Mouse (Mus musculus) midbrain, embryonic 12.5 days (tissue): Measurements from ENCODE around the gene Folh1. TPM values are rescaled to one million over a fixed set of nuclear protein-coding genes. Genes with fewer than 3 reads are reported as not detected.
"Not testable (repeated sequence)": the region's sequence is repeated elsewhere in the genome, so short reads cannot be mapped to it uniquely, and the experiment has no call there.

Source experiments
- ATAC-seq: fragments of 200-750 bp; cut with Nextera tagmentation; 2 replicates; pipeline ENCODE4 v1.8.0; 2017; ENCODE audit warnings: low read depth, moderate TSS enrichment, moderate library complexity; ENCODE audit not compliant: low FRiP score
- H3K27ac ChIP-seq: fragments of 300-500 bp; sonication (generic); replicated peaks from 2 replicates; pipeline ENCODE4 v1.5.1; 2016; ENCODE audit warnings: mild to moderate bottlenecking
- H3K27me3 ChIP-seq: fragments of 300-500 bp; sonication (generic); 2 replicates; pipeline ENCODE4 v1.6.1; 2016; ENCODE audit warnings: mild to moderate bottlenecking
- H3K36me3 ChIP-seq: fragments of 300-500 bp; sonication (generic); 2 replicates; pipeline ENCODE4 v1.6.1; 2016
- H3K4me1 ChIP-seq: fragments of 300-500 bp; sonication (generic); 2 replicates; pipeline ENCODE4 v1.6.1; 2016
- H3K4me2 ChIP-seq: fragments of 300-500 bp; sonication (generic); replicated peaks from 2 replicates; pipeline ENCODE4 v1.6.1; 2016; ENCODE audit warnings: mild to moderate bottlenecking, moderate library complexity
- H3K4me3 ChIP-seq: fragments of 300-500 bp; sonication (generic); 2 replicates; pipeline ENCODE4 v1.5.1; 2016; ENCODE audit warnings: mild to moderate bottlenecking
- H3K9ac ChIP-seq: fragments of 300-500 bp; sonication (generic); replicated peaks from 2 replicates; pipeline ENCODE4 v1.6.1; 2016; ENCODE audit warnings: mild to moderate bottlenecking, moderate library complexity
- H3K9me3 ChIP-seq: fragments of 300-500 bp; sonication (generic); 2 replicates; pipeline ENCODE4 v1.6.1; 2016; ENCODE audit warnings: mild to moderate bottlenecking
- WGBS: fragments of 180-500 bp; shearing (Covaris S2); methylation state at CpG from one replicate; pipeline ENCODE4 v1.1.7; 2016; 5-methylcytosine and 5-hydroxymethylcytosine counted together
- polyA plus RNA-seq: library from polyadenylated mRNA; unstranded; fragments of >200 nt; fragmentation: Nextera tagmentation; extraction: Ambion mirVana; gene quantifications from 2 replicates; pipeline ENCODE4 v1.2.1, GENCODE M21; 2016

Gene Folh1
- 0.12 TPM in 1 of 2 replicates, not detected in the other for polyA plus RNA-seq

DNA sequence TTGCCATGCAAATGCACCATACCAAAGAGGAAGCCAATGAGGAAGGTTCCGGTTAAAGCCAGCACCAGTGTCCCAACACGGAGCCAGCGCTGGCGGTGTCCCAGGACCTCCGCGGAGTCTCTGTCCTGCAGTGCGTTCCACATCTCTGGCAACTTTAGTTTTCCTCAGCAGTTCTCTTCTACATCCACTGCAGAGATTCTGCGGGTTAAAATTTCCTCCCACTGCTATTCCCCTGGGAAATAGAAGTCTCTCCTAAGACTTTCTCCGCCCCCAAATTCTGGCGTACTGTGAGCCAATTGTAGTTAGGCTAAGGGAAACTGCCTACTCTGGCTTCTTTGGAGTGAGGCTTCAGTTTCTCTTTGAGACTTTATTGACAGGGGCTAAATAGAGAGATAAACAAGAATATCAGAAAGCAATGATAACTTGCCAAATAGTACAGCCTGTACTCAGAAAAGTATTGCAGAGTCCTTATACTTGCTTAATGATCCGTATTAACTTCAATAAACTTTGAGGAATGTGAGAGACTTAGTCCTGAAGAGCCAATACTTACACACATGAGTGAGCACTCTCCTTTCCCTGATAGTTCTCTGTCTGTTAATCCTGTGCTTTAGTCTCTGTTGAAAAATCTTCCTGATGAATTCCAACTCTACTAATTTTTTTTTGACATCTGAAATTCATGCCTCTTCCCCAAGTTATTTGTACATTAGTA, at the start of gene Folh1:
Gene Folh1, minus strand, starts transcription at position 327 of the 709 bp plus-strand sequence.
- H3K4me3 ChIP-seq = peak within 1 kb of the TSS; percentile 23
- H3K36me3 ChIP-seq = no peaks in the 10 kb centered on the region
- WGBS = 5% methylated on average over 11 of the region's 11 CpGs
- no peaks in the 10 kb centered on the region for H3K4me1 ChIP-seq
- H3K27me3 ChIP-seq = no peaks in the 10 kb centered on the region
- H3K4me2 ChIP-seq = peak within 1 kb of the TSS; percentile 49
- ATAC-seq = peak; percentile 70
- no peaks in the 10 kb centered on the region for H3K9me3 ChIP-seq
- no peak within 1 kb of the TSS for H3K9ac ChIP-seq
- no peak within 1 kb of the TSS for H3K27ac ChIP-seq

DNA sequence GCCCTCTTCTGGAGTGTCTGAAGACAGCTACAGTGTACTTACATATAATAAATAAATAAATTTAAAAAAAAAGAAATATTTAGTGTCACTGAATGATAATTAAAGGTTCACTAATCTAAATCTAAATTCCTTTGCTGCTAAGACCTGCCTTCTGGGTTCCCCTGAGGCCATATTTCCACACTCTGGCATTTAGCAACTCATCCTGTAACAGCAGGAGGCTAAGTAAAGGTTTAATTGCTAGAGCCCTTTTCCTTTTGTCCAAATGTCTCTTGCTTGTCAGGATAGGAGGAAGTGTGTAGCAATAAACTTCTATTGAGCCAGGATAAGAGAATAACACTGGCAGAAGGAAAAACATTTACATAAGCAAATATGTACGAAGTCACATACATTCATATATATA, 40.7 kb upstream of the Folh1 start:
- WGBS = 78% methylated on average over 1 of the region's 1 CpGs
- Histone ChIP-seq H3K4me3 (no peak overlapping the region), H3K27me3 (no peaks in the 10 kb centered on the region), H3K4me2 (no peak overlapping the region), H3K27ac (no peak overlapping the region), H3K36me3 (no peaks in the 10 kb centered on the region), H3K9ac (no peak overlapping the region), H3K9me3 (no peaks in the 10 kb centered on the region), H3K4me1 (no peaks in the 10 kb centered on the region)
- ATAC-seq = no peak

DNA sequence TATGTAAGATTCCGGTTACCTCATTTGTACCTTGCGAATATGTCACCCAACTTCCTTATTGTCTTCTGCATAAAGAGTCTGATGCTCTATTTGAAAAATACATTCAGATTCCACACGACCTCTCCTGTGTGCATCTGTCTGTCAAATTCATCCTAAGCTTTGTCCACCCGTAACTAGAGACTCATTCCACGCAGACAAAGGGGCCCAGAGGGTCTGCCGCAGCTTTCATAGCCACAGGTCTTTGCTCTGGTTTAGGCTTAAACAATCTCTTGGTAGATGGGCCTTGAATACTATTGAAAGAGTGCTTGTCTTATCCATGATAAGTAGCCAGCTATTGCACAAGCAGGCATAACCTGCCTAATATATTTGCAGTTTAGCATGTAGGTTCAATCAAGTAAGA, 40.0 kb upstream of the Folh1 start:
- H3K36me3 ChIP-seq, H3K9me3 ChIP-seq, ATAC-seq, H3K9ac ChIP-seq, H3K4me1 ChIP-seq, H3K4me3 ChIP-seq, H3K27me3 ChIP-seq, H3K27ac ChIP-seq, H3K4me2 ChIP-seq: not testable (repeated sequence)
- WGBS = 86% methylated on average over 6 of the region's 6 CpGs

DNA sequence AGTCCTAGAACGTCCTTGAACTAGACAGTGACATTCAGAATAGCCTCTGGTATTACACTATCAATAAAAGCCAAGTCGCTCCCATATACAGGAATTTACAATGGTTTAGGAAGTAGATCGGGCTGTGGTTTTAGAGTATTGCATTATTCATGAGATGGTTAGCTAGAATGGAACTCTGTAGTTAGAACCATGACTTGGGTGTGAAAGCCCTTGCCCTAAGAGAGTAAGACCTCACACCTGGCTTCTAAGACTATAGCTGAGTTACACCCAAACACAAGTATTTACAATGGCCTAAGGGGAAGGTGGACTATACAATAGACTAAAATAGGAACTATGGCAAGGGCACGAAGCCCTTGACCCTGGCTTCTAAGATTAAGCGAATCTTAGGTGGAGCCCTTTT, 39.5 kb upstream of the Folh1 start:
- not testable (repeated sequence) for ATAC-seq, H3K27ac ChIP-seq, H3K27me3 ChIP-seq, H3K36me3 ChIP-seq, H3K4me2 ChIP-seq, H3K9me3 ChIP-seq, H3K9ac ChIP-seq, H3K4me1 ChIP-seq, H3K4me3 ChIP-seq
- WGBS = 89% methylated on average over 5 of the region's 5 CpGs

DNA sequence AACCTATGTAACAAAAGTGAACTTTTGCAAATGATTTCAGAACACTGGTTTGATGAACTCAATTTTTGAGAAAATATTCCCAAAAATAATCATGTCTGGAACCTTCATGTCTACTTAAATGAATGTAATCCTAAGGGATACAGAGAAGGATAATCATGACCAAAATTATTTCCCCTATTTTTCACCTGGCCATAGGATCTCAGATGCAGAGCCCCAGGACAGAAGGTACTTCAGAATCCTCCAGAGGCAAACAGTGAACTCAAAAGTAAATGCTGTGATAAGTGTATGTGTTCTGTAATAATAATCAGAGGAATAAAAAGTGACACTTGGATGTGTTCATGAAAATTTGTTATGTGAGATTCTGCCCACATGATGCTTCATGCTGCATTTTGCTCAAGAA, 19.0 kb upstream of the Folh1 start, which contains the start of gene Vmn2r77:
Gene Vmn2r77, plus strand, starts transcription at position 301 of the 400 bp plus-strand sequence.
- Histone ChIP-seq H3K36me3 (no peaks in the 10 kb centered on the region), H3K9ac (no peak within 1 kb of the TSS), H3K4me2 (no peak within 1 kb of the TSS), H3K4me1 (no peaks in the 10 kb centered on the region), H3K27me3 (no peaks in the 10 kb centered on the region), H3K27ac (no peak within 1 kb of the TSS), H3K4me3 (no peak within 1 kb of the TSS), H3K9me3 (no peaks in the 10 kb centered on the region)
- no peak for ATAC-seq

DNA sequence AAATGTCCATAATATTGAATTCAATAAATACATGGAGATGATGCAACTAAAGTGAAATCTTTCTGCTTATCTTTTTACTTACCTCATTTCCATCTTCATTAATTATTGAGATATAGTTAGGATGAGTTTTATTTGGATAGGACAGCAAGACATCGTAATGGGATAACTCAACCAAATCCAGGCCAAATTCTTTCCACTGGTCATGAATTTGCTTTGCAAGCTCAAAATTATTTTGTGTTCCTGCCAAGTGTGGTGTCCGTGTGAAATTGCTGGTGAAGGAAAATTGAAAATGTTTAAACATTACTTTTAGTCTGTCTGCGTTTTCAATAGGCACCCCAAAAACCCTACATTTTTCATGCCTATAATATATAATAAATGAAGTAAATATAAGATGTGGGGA, 4.1 kb downstream of the Folh1 start:
- whole genome bisulfite sequencing = 89% methylated on average over 3 of the region's 3 CpGs
- H3K4me2 ChIP-seq = no peak overlapping the region

DNA sequence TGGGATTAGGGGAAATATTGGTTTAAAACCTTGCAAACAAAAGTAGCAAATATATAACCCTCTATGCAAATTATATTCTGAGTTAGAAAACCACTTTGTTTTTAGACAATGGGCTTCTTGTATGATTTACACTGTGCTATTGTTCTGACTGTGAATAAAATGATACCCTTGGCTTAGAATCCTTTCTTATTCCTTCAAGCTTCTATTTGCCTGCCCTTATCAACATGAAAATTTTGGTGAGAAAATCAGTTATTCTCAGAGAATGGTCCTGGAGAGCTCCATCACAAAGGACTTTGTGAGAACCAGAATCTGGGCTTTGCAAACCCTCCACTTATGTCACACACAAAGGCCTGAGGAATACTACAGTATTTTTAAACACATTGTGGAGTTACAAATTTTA, 11.1 kb downstream of the Folh1 start:
- H3K36me3 ChIP-seq = no peaks in the 10 kb centered on the region
- no peaks in the 10 kb centered on the region for H3K4me1 ChIP-seq
- H3K9ac ChIP-seq = no peak overlapping the region
- H3K27ac ChIP-seq = no peak overlapping the region
- H3K27me3 ChIP-seq = no peaks in the 10 kb centered on the region
- H3K4me2 ChIP-seq = no peak overlapping the region
- ATAC-seq = no peak
- H3K4me3 ChIP-seq = no peak overlapping the region
- H3K9me3 ChIP-seq = no peaks in the 10 kb centered on the region

More for the DNA sequence above, 4.1 kb downstream of the Folh1 start:
- Histone ChIP-seq H3K4me1 (no peaks in the 10 kb centered on the region), H3K9ac (no peak overlapping the region), H3K27me3 (no peaks in the 10 kb centered on the region), H3K9me3 (no peaks in the 10 kb centered on the region), H3K4me3 (no peak overlapping the region), H3K27ac (no peak overlapping the region), H3K36me3 (no peaks in the 10 kb centered on the region)
- no peak for ATAC-seq

DNA sequence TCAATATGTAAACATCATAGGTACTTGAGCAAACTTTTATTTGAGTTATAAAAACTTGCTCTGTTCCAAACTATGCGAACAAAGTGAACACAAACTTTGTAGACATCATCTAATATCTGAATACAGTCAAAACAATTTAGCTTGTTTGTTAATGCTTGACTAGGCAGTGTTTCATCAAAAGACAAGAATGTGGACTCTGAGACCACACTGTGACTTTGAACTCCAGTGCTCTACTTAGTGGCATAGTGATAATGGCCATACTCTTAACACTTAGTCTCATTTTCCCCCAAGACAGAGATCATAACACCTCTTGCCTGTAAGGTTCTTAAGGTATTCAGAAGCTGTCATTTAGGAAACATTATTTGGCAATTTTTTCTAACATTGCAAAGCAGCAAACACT, 15.0 kb downstream of the Folh1 start:
- no peak overlapping the region for H3K4me2 ChIP-seq
- H3K27ac ChIP-seq = no peak overlapping the region
- ATAC-seq = no peak
- no peaks in the 10 kb centered on the region for H3K4me1 ChIP-seq
- no peaks in the 10 kb centered on the region for H3K36me3 ChIP-seq
- 93% methylated on average over 1 of the region's 1 CpGs for WGBS
- H3K9me3 ChIP-seq = no peaks in the 10 kb centered on the region
- no peak overlapping the region for H3K4me3 ChIP-seq
- H3K27me3 ChIP-seq = no peaks in the 10 kb centered on the region
- H3K9ac ChIP-seq = no peak overlapping the region

DNA sequence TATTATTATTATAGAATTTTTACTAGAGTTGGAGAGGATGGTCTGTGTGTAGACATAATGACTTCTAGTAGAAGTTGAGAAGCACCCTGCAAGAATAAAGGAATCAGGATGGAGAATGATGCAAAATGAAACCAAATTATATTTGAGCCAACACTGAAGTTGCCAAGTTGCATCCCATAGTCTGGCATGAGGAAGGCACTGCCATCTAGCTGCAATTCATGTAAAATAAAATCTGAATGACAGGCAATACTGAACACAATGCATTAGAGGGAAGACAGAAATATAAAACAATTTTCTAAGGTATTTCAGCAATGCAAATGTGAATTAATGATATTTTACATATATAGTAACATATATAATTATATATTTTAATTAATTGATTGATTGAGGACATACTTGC, 50.7 kb downstream of the Folh1 start:
- no peaks in the 10 kb centered on the region for H3K27me3 ChIP-seq
- no peak for ATAC-seq
- H3K36me3 ChIP-seq = no peaks in the 10 kb centered on the region
- H3K4me1 ChIP-seq = no peaks in the 10 kb centered on the region
- no peak overlapping the region for H3K4me2 ChIP-seq
- no peaks in the 10 kb centered on the region for H3K9me3 ChIP-seq
- H3K9ac ChIP-seq = no peak overlapping the region
- no peak overlapping the region for H3K4me3 ChIP-seq
- no peak overlapping the region for H3K27ac ChIP-seq

DNA sequence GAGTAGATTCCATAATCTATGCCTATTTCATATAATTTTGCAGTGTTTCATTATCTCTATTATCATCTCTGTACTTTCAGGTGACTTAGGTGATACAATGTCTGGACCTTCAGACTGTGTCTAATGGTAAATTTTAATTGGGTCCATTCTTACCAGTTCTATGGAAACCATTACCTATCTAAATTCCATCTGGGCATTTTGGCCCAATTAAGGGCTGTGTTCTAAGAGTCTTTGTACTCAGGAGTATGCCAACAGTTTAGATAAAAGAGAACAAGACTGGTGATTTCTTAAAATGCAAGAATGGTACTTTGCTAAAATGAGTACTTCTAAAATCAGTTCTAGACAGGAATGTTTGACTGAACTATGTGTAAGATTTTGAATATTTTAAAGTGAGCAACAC, 87.7 kb downstream of the Folh1 start, which contains the start of gene Olfr292:
Gene Olfr292, plus strand, starts transcription at position 301 of the 400 bp plus-strand sequence.
- H3K27me3 ChIP-seq = no peaks in the 10 kb centered on the region
- no peaks in the 10 kb centered on the region for H3K4me1 ChIP-seq
- H3K27ac ChIP-seq = no peak within 1 kb of the TSS
- H3K36me3 ChIP-seq = no peaks in the 10 kb centered on the region
- H3K9me3 ChIP-seq = no peaks in the 10 kb centered on the region
- no peak within 1 kb of the TSS for H3K4me2 ChIP-seq
- H3K9ac ChIP-seq = no peak within 1 kb of the TSS
- no peak for ATAC-seq
- no peak within 1 kb of the TSS for H3K4me3 ChIP-seq

Other genes with a start within 250 kb of the Folh1 start
- not detected in 2 replicates for gene Olfr295, start 192.1 kb downstream of the Folh1 start, polyA plus RNA-seq
- gene Olfr294, start 159.3 kb downstream of the Folh1 start, polyA plus RNA-seq = not detected in 2 replicates
- not detected in 2 replicates for gene Olfr293, start 126.9 kb downstream of the Folh1 start, polyA plus RNA-seq
- not detected in 2 replicates for gene Olfr292, start 87.6 kb downstream of the Folh1 start, polyA plus RNA-seq
- not detected in 2 replicates for gene Vmn2r77, start 19.1 kb upstream of the Folh1 start, polyA plus RNA-seq
- gene Vmn2r78, start 139.2 kb upstream of the Folh1 start, polyA plus RNA-seq = not detected in 2 replicates
- not detected in 2 replicates for gene Vmn2r79, start 220.2 kb upstream of the Folh1 start, polyA plus RNA-seq